ENCODE assay signal across 10 mouse cellular contexts in genomic region chr9:105519278-105519883, GRCm38 (mm10). TPM values are rescaled to one million over a fixed set of nuclear protein-coding genes. Genes with fewer than 3 reads are reported as not detected.
A peak's percentile ranks its signal among the peaks of the same experiment; 100 is the strongest.
DNase-seq lines count a peak whose midpoint lies in the region; ATAC-seq and TF ChIP-seq lines count a peak whose summit lies in the region.
"Had no signal": no experiment of that assay in that cellular context is flagged by ENCODE, and none has a peak within 500 bp of the region (broad histone marks: within the 10 kb centered on the region; RNA-seq: fewer than 3 reads in every experiment).

No protein-coding gene starts in this region.

- TF ChIP-seq CTCF in heart, adult 2 months (IDR thresholded peaks at IDR 0.05): no peak

- peaks cover 3% of the 10 kb centered on the region; the same call in 1 of the 2 replicates for H3K4me1 ChIP-seq in heart, adult 2 months (ENCODE audit: control insufficient read depth, insufficient read depth, low read length)
- H3K4me1 ChIP-seq in midbrain, embryonic 13.5 days (replicated peaks): peaks cover 45% of the 10 kb centered on the region
- peaks cover 2% of the 10 kb centered on the region for H3K4me1 ChIP-seq in midbrain, embryonic 11.5 days (ENCODE audit: control insufficient read depth, insufficient read depth, low read length)
- peaks cover 15% of the 10 kb centered on the region for H3K4me1 ChIP-seq in heart, embryonic 15.5 days (replicated peaks)

- WGBS in heart, adult 2 months: 55% methylated on average over 6 of the region's 6 CpGs
- WGBS in midbrain, embryonic 13.5 days: 38% methylated on average over 6 of the region's 6 CpGs
- 57% methylated on average over 6 of the region's 6 CpGs for WGBS in midbrain, embryonic 11.5 days
- WGBS in heart, embryonic 15.5 days: 43% methylated on average over 6 of the region's 6 CpGs

- ATAC-seq in midbrain, embryonic 13.5 days: peak; percentile 55; the same call in 1 of the 2 replicates
- no peak for ATAC-seq in midbrain, embryonic 11.5 days (ENCODE audit: low FRiP score)
- ATAC-seq in heart, embryonic 15.5 days (replicated peaks; ENCODE audit: insufficient number of reproducible peaks, insufficient read depth, low FRiP score, low read depth): no peak
- ATAC-seq: intestine, embryonic 15.5 days had no signal

- no peaks in the 10 kb centered on the region for H3K9me3 ChIP-seq in midbrain, embryonic 13.5 days
- H3K9me3 ChIP-seq in midbrain, embryonic 11.5 days (ENCODE audit: control insufficient read depth, low read length): no peaks in the 10 kb centered on the region
- no peaks in the 10 kb centered on the region for H3K9me3 ChIP-seq in heart, embryonic 15.5 days (replicated peaks)
- H3K9me3 ChIP-seq: embryonic facial prominence, embryonic 12.5 days; intestine, embryonic 15.5 days had no signal

- TF ChIP-seq EP300 in heart, adult 2 months (IDR thresholded peaks at IDR 0.05; ENCODE audit: insufficient read depth, low read depth, low read length): no peak

- peak overlapping the region; percentile 95 for H3K27ac ChIP-seq in heart, adult 2 months
- H3K27ac ChIP-seq in midbrain, embryonic 13.5 days: no peak overlapping the region
- no peak overlapping the region for H3K27ac ChIP-seq in midbrain, embryonic 11.5 days (ENCODE audit: low read depth, low read length)
- H3K27ac ChIP-seq in heart, embryonic 15.5 days: no peak overlapping the region
- H3K27ac ChIP-seq: embryonic facial prominence, embryonic 12.5 days; intestine, embryonic 15.5 days had no signal

- no peak for TF ChIP-seq POLR2A in heart, adult 2 months (IDR thresholded peaks at IDR 0.05; ENCODE audit: insufficient read depth, low read depth, low read length)

- H3K4me3 ChIP-seq in heart, adult 2 months: peak overlapping the region; percentile 53
- H3K4me3 ChIP-seq in midbrain, embryonic 13.5 days (replicated peaks): no peak overlapping the region
- H3K4me3 ChIP-seq in midbrain, embryonic 11.5 days (ENCODE audit: low read depth, low read length): no peak overlapping the region
- H3K4me3 ChIP-seq in heart, embryonic 15.5 days: peak overlapping the region; percentile 55
- H3K4me3 ChIP-seq: embryonic facial prominence, embryonic 12.5 days; intestine, embryonic 15.5 days had no signal

- intact Hi-C loops in heart, adult 2 months (cut with DNase I): no loop called here
- intact Hi-C loops in heart, postnatal 25 days (cut with DNase I): no loop called here

- no peaks in the 10 kb centered on the region for H3K27me3 ChIP-seq in heart, adult 2 months (ENCODE audit: control insufficient read depth, insufficient read depth, low read length)
- no peaks in the 10 kb centered on the region for H3K27me3 ChIP-seq in midbrain, embryonic 13.5 days
- no peaks in the 10 kb centered on the region for H3K27me3 ChIP-seq in midbrain, embryonic 11.5 days (ENCODE audit: control insufficient read depth, insufficient read depth, low read length)
- no peaks in the 10 kb centered on the region for H3K27me3 ChIP-seq in heart, embryonic 15.5 days
- H3K27me3 ChIP-seq: embryonic facial prominence, embryonic 12.5 days; intestine, embryonic 15.5 days had no signal

- no peak for DNase-seq in heart, adult 2 months
- DNase-seq in heart, postnatal 25 days (ENCODE audit: low spot score): no peak
- DNase-seq in midbrain, embryonic 11.5 days (ENCODE audit: low spot score, missing footprints): no peak
- peak; percentile 60 for DNase-seq in retina, embryonic 14.5 days (ENCODE audit: low spot score)
- no peak for DNase-seq in spleen, postnatal 36 days (ENCODE audit: low spot score in 2 of 2)
- no peak for DNase-seq in frontal cortex, postnatal 14 days (ENCODE audit: low spot score in 2 of 2)

- H3K9ac ChIP-seq in heart, adult 2 months (ENCODE audit: low read depth, low read length): no peak overlapping the region
- H3K9ac ChIP-seq in midbrain, embryonic 13.5 days (replicated peaks): no peak overlapping the region
- no peak overlapping the region for H3K9ac ChIP-seq in midbrain, embryonic 11.5 days (ENCODE audit: low read length)
- H3K9ac ChIP-seq in heart, embryonic 15.5 days: no peak overlapping the region
- H3K9ac ChIP-seq: embryonic facial prominence, embryonic 12.5 days; intestine, embryonic 15.5 days had no signal

- no peaks in the 10 kb centered on the region for H3K36me3 ChIP-seq in heart, adult 2 months (ENCODE audit: control insufficient read depth, insufficient read depth, low read length)
- H3K36me3 ChIP-seq in midbrain, embryonic 13.5 days: no peaks in the 10 kb centered on the region
- H3K36me3 ChIP-seq in midbrain, embryonic 11.5 days (ENCODE audit: control insufficient read depth, insufficient read depth, low read length): no peaks in the 10 kb centered on the region
- no peaks in the 10 kb centered on the region for H3K36me3 ChIP-seq in heart, embryonic 15.5 days
- H3K36me3 ChIP-seq: embryonic facial prominence, embryonic 12.5 days; intestine, embryonic 15.5 days had no signal

- no peak overlapping the region for H3K4me2 ChIP-seq in midbrain, embryonic 13.5 days (replicated peaks)
- no peak overlapping the region for H3K4me2 ChIP-seq in midbrain, embryonic 11.5 days
- H3K4me2 ChIP-seq in heart, embryonic 15.5 days: peak overlapping the region; percentile 67
- H3K4me2 ChIP-seq: embryonic facial prominence, embryonic 12.5 days; intestine, embryonic 15.5 days had no signal

- no peaks in the 10 kb centered on the region for H3K79me2 ChIP-seq in heart, adult 2 months (replicated peaks; ENCODE audit: control insufficient read depth, insufficient read depth, low read length)

RNA-seq across cellular contexts. Expression of gene Atp2c1, which starts 7.7 kb away (rescaled TPM):
- total RNA-seq in heart, adult 2 months (2021): 10 to 100 TPM; 57.7 to 62.9 TPM
- 26.6 and 54.2 TPM in 2 replicates for polyA plus RNA-seq in heart, adult 2 months (2012; rRNA removed)
- total RNA-seq in heart, postnatal 25 days (2021): 10 to 100 TPM; 58.8 to 60.8 TPM
- polyA plus RNA-seq in midbrain, embryonic 13.5 days (2015; fragmentation: Nextera tagmentation; extraction: Ambion mirVana): 85.8 and 89.0 TPM in 2 replicates
- polyA plus RNA-seq in midbrain, embryonic 11.5 days (2014; fragmentation: Nextera tagmentation; extraction: Ambion mirVana): 71.0 and 76.7 TPM in 2 replicates
- polyA plus RNA-seq in heart, embryonic 15.5 days (2015; fragmentation: Nextera tagmentation; extraction: Ambion mirVana): 47.9 and 49.6 TPM in 2 replicates

Comparison
In these comparisons a context has a peak if more than half of its experiments do, and no peak if none do; other contexts are left out.
1. H3K4me3 ChIP-seq: peak in heart, adult 2 months (single experiment) and heart, embryonic 15.5 days (single experiment); none in midbrain, embryonic 13.5 days (single experiment) and midbrain, embryonic 11.5 days (single experiment).